Mouse (Mus musculus) myocyte (in vitro differentiated cells): ENCODE data around the gene Ppt2.

ENCODE experiments used
- CEBPB ChIP-seq: IDR thresholded peaks from 2 replicates; pipeline ENCODE4 v1.6.1; 2011; ENCODE audit warnings: mild to moderate bottlenecking, moderate library complexity; ENCODE audit not compliant: poor library complexity, insufficient read depth, severe bottlenecking
- E2F4 ChIP-seq: IDR thresholded peaks from one replicate; pipeline ENCODE4 v1.6.1; 2011; ENCODE audit warnings: mild to moderate bottlenecking, control low read depth, moderate library complexity; ENCODE audit not compliant: insufficient read depth
- MAX ChIP-seq: IDR thresholded peaks from one replicate; pipeline ENCODE4 v1.6.1; 2011; ENCODE audit warnings: low read depth, mild to moderate bottlenecking, control low read depth
- MYOD1 ChIP-seq, 3 experiments: IDR thresholded peaks; one replicate each; pipeline ENCODE4 v1.6.1; 2011; ENCODE audit warnings: control low read depth in 2 of 3, low read depth in 2 of 3, mild to moderate bottlenecking in 2 of 3, moderate library complexity in 1 of 3; ENCODE audit not compliant: insufficient read length in 2 of 3, control insufficient read depth in 1 of 3
- POLR2A ChIP-seq: IDR thresholded peaks from one replicate; pipeline ENCODE4 v1.6.1; 2011; ENCODE audit warnings: low read depth, mild to moderate bottlenecking, control low read depth, moderate library complexity; ENCODE audit not compliant: insufficient read length
- REST ChIP-seq: IDR thresholded peaks from one replicate; pipeline ENCODE4 v1.6.1; 2011; ENCODE audit warnings: mild to moderate bottlenecking, control low read depth, moderate library complexity; ENCODE audit not compliant: insufficient read depth, insufficient read length
- SRF ChIP-seq: IDR thresholded peaks from one replicate; pipeline ENCODE4 v1.6.1; 2011; ENCODE audit warnings: low read depth; ENCODE audit not compliant: control insufficient read depth, insufficient read length
- TCF3 ChIP-seq: IDR thresholded peaks from one replicate; pipeline ENCODE4 v1.6.1; 2011; ENCODE audit warnings: low read depth, control low read depth; ENCODE audit not compliant: insufficient read length
- USF1 ChIP-seq: IDR thresholded peaks from one replicate; pipeline ENCODE4 v1.6.1; 2011; ENCODE audit warnings: low read depth, mild to moderate bottlenecking, control low read depth, moderate library complexity

- TF ChIP-seq USF1 (no peak), POLR2A (no peak), MYOD1 (IDR thresholded peaks at IDR 0.05; ENCODE audit: control insufficient read depth in 1 of 3, insufficient read length in 2 of 3, low read depth in 2 of 3) (no peak), TCF3 (no peak), CEBPB (no peak), REST (no peak), MAX (no peak), E2F4 (no peak), SRF (no peak)
Observed at GRCm38 (mm10) chr17:34649106-34649864, 21.0 kb upstream of the Ppt2 start.
